Mouse (Mus musculus) olfactory bulb, adult 2 months (tissue): ENCODE measurements around the gene Psmd9.

Source experiments
- CTCF ChIP-seq: fragments of 200-500 bp; IDR thresholded peaks from 2 replicates; pipeline ENCODE4 v1.5.1; 2012; ENCODE audit warnings: low read depth, mild to moderate bottlenecking, low read length, moderate library complexity; ENCODE audit not compliant: insufficient read depth
- POLR2A ChIP-seq: fragments of 200-500 bp; IDR thresholded peaks from 2 replicates; pipeline ENCODE4 v1.6.1; 2012; ENCODE audit warnings: mild to moderate bottlenecking, low read depth, low read length, moderate library complexity; ENCODE audit not compliant: insufficient read depth

GRCm38 (mm10) chr5:123134875-123135382 lies 34.3 kb upstream of the Psmd9 start:
- TF ChIP-seq CTCF, result no peak
- TF ChIP-seq POLR2A, result no peak
